Mouse (Mus musculus): ENCODE results near the gene Pitx3.

DNA sequence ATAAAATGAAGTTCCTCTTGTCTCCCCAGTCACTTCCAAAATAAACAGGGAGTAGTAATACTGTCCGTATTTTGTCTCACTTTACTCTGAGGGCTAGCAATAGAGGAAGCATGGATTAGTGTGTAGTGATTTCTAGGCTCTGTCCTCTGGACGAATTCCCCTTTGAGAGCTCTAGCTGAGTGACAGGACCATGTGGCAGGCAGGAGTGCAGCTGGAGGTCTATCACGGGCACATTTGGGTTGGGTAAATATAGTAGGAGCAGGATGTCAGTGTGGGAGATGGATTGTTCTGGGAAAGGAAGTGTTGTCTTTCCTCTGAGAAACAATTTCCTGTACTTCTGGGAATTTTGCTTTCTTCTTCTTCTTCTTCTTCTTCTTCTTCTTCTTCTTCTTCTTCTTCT, 38.5 kb upstream of the Pitx3 start:
- no peak for TF ChIP-seq GATA1 (IDR thresholded peaks at IDR 0.05; ENCODE audit: borderline replicate concordance, low read length)
- no peak for TF ChIP-seq FLI1 (IDR thresholded peaks at IDR 0.05; ENCODE audit: low read length)
